Mouse (Mus musculus): ENCODE data around the gene Krtap20-2.
"Not testable (repeated sequence)": the region's sequence is repeated elsewhere in the genome, so short reads cannot be mapped to it uniquely, and the experiment has no call there.

Gene Krtap20-2

DNA sequence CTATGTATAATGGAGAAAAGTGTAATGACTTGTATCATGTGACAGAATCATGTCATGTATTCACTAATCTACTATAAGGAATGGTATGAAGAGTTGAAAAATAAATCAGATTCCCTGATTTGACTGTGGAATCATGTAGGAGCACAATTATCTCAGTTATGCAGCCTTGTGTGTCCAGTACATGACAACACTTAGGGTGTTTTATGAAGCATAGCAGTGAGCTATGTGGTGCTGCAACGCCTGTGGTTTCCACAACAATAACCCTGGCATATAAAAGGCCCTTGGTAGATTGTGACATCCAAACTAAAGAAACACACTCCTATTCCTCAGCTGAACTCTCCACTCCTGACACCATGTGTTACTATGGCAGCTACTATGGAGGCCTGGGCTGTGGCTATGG is at the start of gene Krtap20-2:
Krtap20-2 (plus strand) TSS at position 301 of the 400 bp plus-strand sequence.
- no peak for DNase-seq (ENCODE audit: low spot score)

DNA sequence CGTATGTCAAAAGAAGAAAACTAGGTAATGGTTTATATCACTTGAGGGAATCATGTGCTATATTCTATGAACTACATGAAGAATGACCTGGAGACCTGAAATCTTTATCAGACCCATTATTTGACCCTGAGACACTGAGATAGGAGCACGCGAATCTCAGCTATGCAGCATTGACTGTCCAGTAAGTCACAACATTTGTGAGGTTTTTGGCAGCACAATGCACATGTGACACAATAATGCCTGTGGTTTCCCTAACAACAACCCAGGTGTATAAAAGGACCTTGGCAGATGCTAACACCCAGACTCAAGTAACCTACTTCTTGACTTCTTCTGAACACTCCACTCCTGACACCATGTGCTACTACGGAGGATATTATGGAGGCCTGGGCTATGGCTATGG is 48.0 kb upstream of the Krtap20-2 start, which contains the start of gene Gm9789:
Gm9789 (plus strand) TSS at position 301 of the 400 bp plus-strand sequence.
- no peak for DNase-seq (ENCODE audit: low spot score)

DNA sequence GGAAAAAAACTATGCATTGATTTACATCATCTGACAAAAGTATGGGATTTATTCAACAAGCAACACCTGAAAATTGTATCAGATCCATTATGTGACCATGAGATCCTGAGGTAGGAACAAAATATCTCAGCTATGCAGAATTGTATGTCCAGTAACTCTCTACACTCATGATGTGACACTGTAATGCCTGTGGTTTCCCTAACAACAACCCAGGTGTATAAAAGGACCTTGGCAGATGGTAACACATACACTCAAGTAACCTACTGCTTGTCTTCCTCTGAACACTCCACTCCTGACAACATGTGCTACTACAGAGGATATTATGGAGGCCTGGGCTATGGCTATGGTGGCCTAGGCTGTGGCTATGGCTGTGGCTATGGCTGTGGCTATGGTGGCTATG is 36.5 kb upstream of the Krtap20-2 start, which contains the start of gene Gm7735:
Gm7735 (plus strand) TSS at position 301 of the 400 bp plus-strand sequence.
- DNase-seq (ENCODE audit: low spot score) = not testable (repeated sequence)

DNA sequence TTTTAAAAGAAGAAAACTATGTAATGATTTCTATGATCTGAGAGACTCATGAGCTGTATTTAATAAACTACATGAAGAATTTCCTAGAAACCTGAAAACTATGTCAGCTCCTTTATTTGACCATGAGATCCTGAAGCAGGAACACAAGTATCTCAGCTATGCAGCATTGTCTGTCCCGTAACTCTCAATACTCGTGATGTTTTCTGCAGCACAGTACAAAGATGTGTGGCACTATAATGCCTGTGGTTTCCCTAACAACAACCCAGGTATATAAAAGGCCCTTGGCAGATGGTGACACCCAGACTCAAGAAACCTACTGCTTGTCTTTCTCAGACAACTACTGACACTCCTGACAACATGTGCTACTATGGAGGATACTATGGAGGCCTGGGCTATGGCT is 31.2 kb upstream of the Krtap20-2 start, which contains the start of gene 1110057P08Rik:
1110057P08Rik (plus strand) TSS at position 301 of the 400 bp plus-strand sequence.
- no peak for DNase-seq (ENCODE audit: low spot score)

DNA sequence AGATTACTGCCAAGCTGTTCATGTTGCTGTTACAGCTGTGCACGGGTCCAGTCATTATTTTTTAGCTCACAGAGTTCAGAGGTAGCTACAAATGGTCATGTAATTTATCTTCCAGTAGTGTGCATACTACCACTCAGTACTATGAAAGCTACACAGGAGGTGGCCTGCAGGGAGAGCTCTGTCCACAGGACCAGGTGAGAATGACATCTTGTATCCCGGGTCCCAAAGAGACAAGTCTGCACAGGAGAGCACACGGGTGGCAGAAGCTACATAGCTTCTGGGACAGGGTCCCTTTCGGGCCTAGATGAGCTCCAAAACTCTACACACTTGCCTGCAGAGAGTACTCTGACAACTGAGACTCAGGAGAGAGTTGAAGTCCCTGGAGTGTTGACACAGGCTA is 17.0 kb upstream of the Krtap20-2 start:
- no peak for DNase-seq (ENCODE audit: low spot score)
